22 mouse cellular contexts compared by ENCODE assay signal in genomic region chr8:108994187-108994586, GRCm38 (mm10).
DNase-seq lines count a peak whose midpoint lies in the region; ATAC-seq and TF ChIP-seq lines count a peak whose summit lies in the region.
"Had no signal": no experiment of that assay in that cellular context is flagged by ENCODE, and none has a peak within 500 bp of the region (broad histone marks: within the 10 kb centered on the region; RNA-seq: fewer than 3 reads in every experiment).

No protein-coding gene starts in this region.

- no peaks in the 10 kb centered on the region for H3K27me3 ChIP-seq in liver, adult 2 months (ENCODE audit: control insufficient read depth, insufficient read depth, low read length)
- H3K27me3 ChIP-seq in liver, embryonic 12.5 days (replicated peaks) = no peaks in the 10 kb centered on the region
- H3K27me3 ChIP-seq in MEL (ENCODE audit: control insufficient read depth in 1 of 2, insufficient read depth in 2 of 2, low read length in 2 of 2) = no peaks in the 10 kb centered on the region
- H3K27me3 ChIP-seq in limb, embryonic 11.5 days (ENCODE audit: control insufficient read depth, insufficient read depth, low read length) = no peaks in the 10 kb centered on the region
- H3K27me3 ChIP-seq in liver, postnatal 0 days (ENCODE audit: insufficient read depth, low read length) = no peaks in the 10 kb centered on the region
- H3K27me3 ChIP-seq: CH12.LX; embryonic facial prominence, embryonic 12.5 days; forebrain, embryonic 13.5 days; forebrain, embryonic 15.5 days had no signal

- H3K27ac ChIP-seq in liver, adult 2 months (replicated peaks; ENCODE audit: insufficient read depth, low read depth, low read length) = peak overlapping the region; percentile 69
- no peak overlapping the region for H3K27ac ChIP-seq in liver, embryonic 12.5 days
- H3K27ac ChIP-seq in MEL (ENCODE audit: control insufficient read depth, low read depth, low read length) = peak overlapping the region; percentile 71
- no peak overlapping the region for H3K27ac ChIP-seq in limb, embryonic 11.5 days (replicated peaks; ENCODE audit: low read depth, low read length)
- H3K27ac ChIP-seq in liver, postnatal 0 days (ENCODE audit: low read depth) = peak overlapping the region; percentile 95
- H3K27ac ChIP-seq: embryonic facial prominence, embryonic 10.5 days; embryonic facial prominence, embryonic 12.5 days; forebrain, embryonic 13.5 days; forebrain, embryonic 15.5 days had no signal

- no peaks in the 10 kb centered on the region for H3K9me3 ChIP-seq in liver, embryonic 12.5 days (replicated peaks)
- no peaks in the 10 kb centered on the region for H3K9me3 ChIP-seq in MEL (replicated peaks; ENCODE audit: insufficient read depth, low read length)
- no peaks in the 10 kb centered on the region for H3K9me3 ChIP-seq in limb, embryonic 11.5 days (ENCODE audit: control insufficient read depth, low read length)
- no peaks in the 10 kb centered on the region for H3K9me3 ChIP-seq in liver, postnatal 0 days (ENCODE audit: low read length)
- H3K9me3 ChIP-seq: embryonic facial prominence, embryonic 10.5 days; embryonic facial prominence, embryonic 12.5 days; forebrain, embryonic 13.5 days; forebrain, embryonic 15.5 days had no signal

- TF ChIP-seq POLR2A in liver, adult 2 months (IDR thresholded peaks at IDR 0.05; ENCODE audit: extremely low read depth, insufficient read depth, low read length) = no peak
- TF ChIP-seq POLR2A in MEL (IDR thresholded peaks at IDR 0.05; ENCODE audit: control insufficient read depth in 1 of 2, insufficient read depth in 1 of 2, low read depth in 1 of 2, low read length in 2 of 2, poor library complexity in 1 of 2) = no peak

- no peak for TF ChIP-seq RAD21 in MEL (IDR thresholded peaks at IDR 0.05; ENCODE audit: low read depth, low read length)

- WGBS in liver, adult 2 months = 40% methylated on average over 2 of the region's 2 CpGs
- 42% methylated on average over 2 of the region's 2 CpGs for WGBS in liver, embryonic 12.5 days (ENCODE audit: insufficient replicate concordance)
- 59% methylated on average over 2 of the region's 2 CpGs for WGBS in limb, embryonic 11.5 days
- WGBS in liver, postnatal 0 days (ENCODE audit: insufficient replicate concordance) = 38% methylated on average over 2 of the region's 2 CpGs

- ATAC-seq in liver, embryonic 12.5 days = no peak
- no peak for ATAC-seq in limb, embryonic 11.5 days (ENCODE audit: insufficient number of reproducible peaks, low FRiP score, low TSS enrichment, low read depth)
- ATAC-seq in liver, postnatal 0 days = no peak
- ATAC-seq: CD4-positive, CD25-positive, alpha-beta regulatory T cell, adult 4 months; forebrain, embryonic 13.5 days; forebrain, embryonic 15.5 days had no signal

- TF ChIP-seq EP300 in MEL (IDR thresholded peaks at IDR 0.05; ENCODE audit: low read depth in 1 of 2, low read length in 2 of 2) = peak; percentile 69 to 80; a peak in 3 of 4 replicates
- TF ChIP-seq EP300 in liver, postnatal 0 days (IDR thresholded peaks at IDR 0.05; ENCODE audit: low read depth) = no peak

- TF ChIP-seq CTCF in liver, adult 2 months (IDR thresholded peaks at IDR 0.05; ENCODE audit: low read depth, low read length) = no peak
- no peak for TF ChIP-seq CTCF in MEL (IDR thresholded peaks at IDR 0.05 in 2 of 3, conservative IDR thresholded peaks at IDR 0.05 in 1 of 3; ENCODE audit: control insufficient read depth in 1 of 3, insufficient read depth in 1 of 3, low read depth in 2 of 3, low read length in 3 of 3, poor library complexity in 1 of 3, severe bottlenecking in 1 of 3)
- no peak for TF ChIP-seq CTCF in liver, postnatal 0 days (IDR thresholded peaks at IDR 0.05; ENCODE audit: low read depth)

- peak overlapping the region; percentile 20; the same call in 1 of the 2 replicates for H3K9ac ChIP-seq in liver, adult 2 months (ENCODE audit: low read depth, low read length)
- H3K9ac ChIP-seq in liver, embryonic 12.5 days = no peak overlapping the region
- peak overlapping the region; percentile 56 for H3K9ac ChIP-seq in MEL (ENCODE audit: control insufficient read depth, low read depth, low read length, poor library complexity, severe bottlenecking)
- H3K9ac ChIP-seq in limb, embryonic 11.5 days (ENCODE audit: low read length) = no peak overlapping the region
- peak overlapping the region; percentile 35; the same call in 1 of the 2 replicates for H3K9ac ChIP-seq in liver, postnatal 0 days (replicated peaks)
- H3K9ac ChIP-seq: embryonic facial prominence, embryonic 12.5 days; forebrain, embryonic 13.5 days; forebrain, embryonic 15.5 days had no signal

- H3K4me3 ChIP-seq in liver, adult 2 months (ENCODE audit: insufficient read depth, low read depth, low read length) = no peak overlapping the region
- no peak overlapping the region for H3K4me3 ChIP-seq in liver, embryonic 12.5 days
- peak overlapping the region in 1 of 2 experiments; percentile 36; a peak in 2 of 4 replicates for H3K4me3 ChIP-seq in MEL (ENCODE audit: control insufficient read depth in 1 of 2, insufficient read depth in 1 of 2, low read depth in 2 of 2, low read length in 2 of 2)
- H3K4me3 ChIP-seq in limb, embryonic 11.5 days (ENCODE audit: low read depth, low read length) = no peak overlapping the region
- no peak overlapping the region for H3K4me3 ChIP-seq in liver, postnatal 0 days (ENCODE audit: low read depth, low read length)
- H3K4me3 ChIP-seq: embryonic facial prominence, embryonic 10.5 days; embryonic facial prominence, embryonic 12.5 days; forebrain, embryonic 13.5 days; forebrain, embryonic 15.5 days had no signal

- no peak overlapping the region for H3K4me2 ChIP-seq in liver, embryonic 12.5 days
- no peak overlapping the region for H3K4me2 ChIP-seq in limb, embryonic 11.5 days (ENCODE audit: low read depth, severe bottlenecking)
- H3K4me2 ChIP-seq in liver, postnatal 0 days (ENCODE audit: low read depth, low read length) = no peak overlapping the region
- H3K4me2 ChIP-seq: embryonic facial prominence, embryonic 12.5 days; forebrain, embryonic 13.5 days; forebrain, embryonic 15.5 days had no signal

- no peaks in the 10 kb centered on the region for H3K79me2 ChIP-seq in liver, adult 2 months (ENCODE audit: control insufficient read depth, insufficient read depth, low read length)
- no peaks in the 10 kb centered on the region for H3K79me2 ChIP-seq in MEL (ENCODE audit: control insufficient read depth, insufficient read depth, low read length, poor library complexity)

- H3K36me3 ChIP-seq in liver, adult 2 months (ENCODE audit: control insufficient read depth, insufficient read depth, low read length) = no peaks in the 10 kb centered on the region
- no peaks in the 10 kb centered on the region for H3K36me3 ChIP-seq in liver, embryonic 12.5 days
- H3K36me3 ChIP-seq in MEL (ENCODE audit: control insufficient read depth in 1 of 2, insufficient read depth in 2 of 2, low read length in 2 of 2) = peaks cover 0 to 72% of the 10 kb centered on the region in 2 experiments; a peak in 2 of 4 replicates
- no peaks in the 10 kb centered on the region for H3K36me3 ChIP-seq in limb, embryonic 11.5 days (ENCODE audit: control insufficient read depth, insufficient read depth, low read length)
- no peaks in the 10 kb centered on the region for H3K36me3 ChIP-seq in liver, postnatal 0 days (replicated peaks; ENCODE audit: insufficient read depth, low read length)
- H3K36me3 ChIP-seq: embryonic facial prominence, embryonic 10.5 days; embryonic facial prominence, embryonic 12.5 days; forebrain, embryonic 15.5 days; G1E had no signal

- DNase-seq in liver, adult 2 months (ENCODE audit: extremely low read depth, low read depth, low spot score) = no peak
- peak; percentile 57 for DNase-seq in MEL (ENCODE audit: low read depth, low spot score)
- peak; percentile 9 for DNase-seq in limb, embryonic 11.5 days (ENCODE audit: low spot score)
- DNase-seq in liver, postnatal 0 days = no peak
- no peak for DNase-seq in kidney, adult 9 months
- no peak for DNase-seq in cerebellum, adult 9-11 months
- DNase-seq: adrenal gland, postnatal 10 days; adrenal gland, postnatal 25 days; B cell, adult 2 months; cerebellum, adult 11 months; cerebellum, adult 18-20 months; cerebellum, adult 8-10 months; cerebellum, postnatal 10 days; cerebellum, postnatal 25 days had no signal

- peaks cover 15% of the 10 kb centered on the region for H3K4me1 ChIP-seq in liver, adult 2 months (ENCODE audit: control insufficient read depth, insufficient read depth, low read length)
- H3K4me1 ChIP-seq in liver, embryonic 12.5 days = no peaks in the 10 kb centered on the region
- H3K4me1 ChIP-seq in MEL (ENCODE audit: control insufficient read depth in 1 of 2, insufficient read depth in 2 of 2, low read length in 2 of 2) = peaks cover 58 to 60% of the 10 kb centered on the region in 2 experiments
- peaks cover 4% of the 10 kb centered on the region; the same call in 1 of the 2 replicates for H3K4me1 ChIP-seq in limb, embryonic 11.5 days (ENCODE audit: control insufficient read depth, insufficient read depth, low read length)
- H3K4me1 ChIP-seq in liver, postnatal 0 days (ENCODE audit: insufficient read depth) = peaks cover 3% of the 10 kb centered on the region; the same call in 1 of the 2 replicates

TF ChIP-seq in MEL, 35 proteins besides CTCF, POLR2A, EP300 and RAD21 (continues in another document):
- no peak for TF ChIP-seq CHD2 (IDR thresholded peaks at IDR 0.05; ENCODE audit: low read length)
- TF ChIP-seq UBTF (IDR thresholded peaks at IDR 0.05; ENCODE audit: borderline replicate concordance, insufficient read depth, low read depth, low read length) = no peak
- no peak for TF ChIP-seq POLR2AphosphoS2 (IDR thresholded peaks at IDR 0.05; ENCODE audit: low read length)
- no peak for TF ChIP-seq NRF1 (IDR thresholded peaks at IDR 0.05; ENCODE audit: insufficient read depth, low read depth, low read length, poor library complexity, severe bottlenecking)
- TF ChIP-seq ZC3H11A (IDR thresholded peaks at IDR 0.05; ENCODE audit: low read depth, low read length) = no peak
- no peak; the same call in 1 of the 2 replicates for TF ChIP-seq MYB (IDR thresholded peaks at IDR 0.05; ENCODE audit: low read depth, low read length)
- peak; percentile 74 for TF ChIP-seq ETS1 (IDR thresholded peaks at IDR 0.05; ENCODE audit: low read depth, low read length)
- no peak for TF ChIP-seq MAZ (IDR thresholded peaks at IDR 0.05; ENCODE audit: low read depth, low read length)
- TF ChIP-seq E2F4 (IDR thresholded peaks at IDR 0.05; ENCODE audit: borderline replicate concordance, low read depth, low read length) = no peak
- TF ChIP-seq KAT2A (conservative IDR thresholded peaks at IDR 0.05; ENCODE audit: low read depth, low read length) = no peak
- TF ChIP-seq MXI1 (IDR thresholded peaks at IDR 0.05; ENCODE audit: low read depth, low read length) = no peak
- TF ChIP-seq NELFE (IDR thresholded peaks at IDR 0.05; ENCODE audit: low read depth, low read length) = no peak
- TF ChIP-seq HCFC1 (IDR thresholded peaks at IDR 0.05; ENCODE audit: low read depth, low read length) = no peak
- TF ChIP-seq CHD1 (IDR thresholded peaks at IDR 0.05; ENCODE audit: low read depth, low read length) = no peak
- no peak for TF ChIP-seq MEF2A (IDR thresholded peaks at IDR 0.05; ENCODE audit: extremely low read depth, insufficient replicate concordance, low read depth, low read length, poor library complexity, severe bottlenecking)
- TF ChIP-seq ZKSCAN1 (IDR thresholded peaks at IDR 0.05; ENCODE audit: low read depth, low read length) = no peak

Comparison
In these comparisons a context has a peak if more than half of its experiments do, and no peak if none do; other contexts are left out.
1. H3K27ac ChIP-seq: peak in liver, adult 2 months (single experiment), MEL (single experiment) and liver, postnatal 0 days (single experiment); none in liver, embryonic 12.5 days (single experiment) and limb, embryonic 11.5 days (single experiment).
2. H3K9ac ChIP-seq: peak in liver, adult 2 months (single experiment), MEL (single experiment) and liver, postnatal 0 days (single experiment); none in liver, embryonic 12.5 days (single experiment) and limb, embryonic 11.5 days (single experiment).
3. DNase-seq: peak in MEL (single experiment) and limb, embryonic 11.5 days (single experiment); none in liver, adult 2 months (single experiment), liver, postnatal 0 days (single experiment), kidney, adult 9 months (single experiment) and cerebellum, adult 9-11 months (single experiment).